Mouse (Mus musculus) G1E-ER4 (cell line): Measurements from ENCODE around the gene Dennd5b. TPM values are rescaled to one million over a fixed set of nuclear protein-coding genes. Genes with fewer than 3 reads are reported as not detected.

Experiments used
- GATA1 ChIP-seq: IDR thresholded peaks from one replicate; pipeline ENCODE4 v1.8.0; 2012; ENCODE audit warnings: low read length, inconsistent platforms
- polyA plus RNA-seq: library from polyadenylated mRNA; stranded (reverse); fragments of >175 nt; gene quantifications from 2 replicates; pipeline ENCODE4 v1.2.3, GENCODE M21; 2012

Gene Dennd5b
- polyA plus RNA-seq, 1 experiment = not detected

GRCm38 (mm10) chr6:148992373-148993116 lies 108.9 kb downstream of the Dennd5b start:
- TF ChIP-seq GATA1 = no peak

GRCm38 (mm10) chr6:148991660-148992372 lies 109.7 kb downstream of the Dennd5b start:
- TF ChIP-seq GATA1 = no peak

GRCm38 (mm10) chr6:148986003-148986402 lies 115.5 kb downstream of the Dennd5b start:
- no peak for TF ChIP-seq GATA1

- no peak for TF ChIP-seq GATA1
Observed at GRCm38 (mm10) chr6:148980495-148980894, 121.0 kb downstream of the Dennd5b start.

- no peak for TF ChIP-seq GATA1
Observed at GRCm38 (mm10) chr6:148975096-148975495, 126.4 kb downstream of the Dennd5b start.

DNA sequence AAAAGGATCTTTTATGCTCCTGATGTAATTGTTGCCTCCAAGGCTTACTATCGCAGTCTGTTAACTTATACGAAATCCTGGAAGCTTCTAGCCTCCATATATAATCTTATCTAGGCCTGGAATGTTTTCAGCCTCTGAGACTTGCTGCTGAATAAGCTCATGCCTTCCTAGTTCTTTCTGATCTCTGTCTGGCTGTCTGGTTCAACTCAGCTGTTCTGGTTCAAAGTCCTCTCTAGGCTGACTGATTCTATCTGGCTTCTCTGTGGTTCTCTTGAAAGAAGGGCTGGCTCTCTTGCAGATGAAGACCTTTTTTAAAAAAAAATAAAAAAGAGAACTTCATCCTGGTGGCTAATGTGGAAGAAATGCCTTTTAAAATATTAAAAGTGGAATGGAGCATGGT lies 128.6 kb downstream of the Dennd5b start:
- TF ChIP-seq GATA1 = no peak

GRCm38 (mm10) chr6:148972059-148972848 lies 129.2 kb downstream of the Dennd5b start:
- no peak for TF ChIP-seq GATA1

DNA sequence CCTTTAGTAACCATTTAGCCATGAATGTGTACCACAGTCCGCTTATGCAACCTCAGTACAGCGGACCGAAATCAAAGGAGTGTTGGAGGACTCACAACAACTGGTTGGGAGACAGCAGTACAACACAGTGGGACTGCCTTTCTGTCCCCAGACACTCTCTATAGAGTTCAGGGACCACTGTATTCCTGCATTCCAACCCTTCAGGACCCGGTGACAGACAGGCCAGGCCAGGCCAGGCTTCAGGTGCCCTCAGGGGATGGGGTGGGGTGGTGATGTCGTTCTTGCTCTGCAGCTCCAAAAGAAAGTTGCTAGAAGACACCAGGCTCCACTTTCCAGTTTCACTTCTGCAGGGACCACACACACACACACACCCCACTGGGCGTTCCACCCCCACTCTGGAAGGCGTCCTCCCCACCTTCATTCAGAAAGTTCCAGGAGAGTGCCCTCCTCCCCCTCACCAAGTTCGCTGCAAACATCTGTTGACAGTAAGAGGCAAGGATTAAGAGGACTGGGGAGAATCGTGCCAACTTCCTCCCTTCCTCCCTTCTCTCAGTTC lies 130.0 kb downstream of the Dennd5b start:
- no peak for TF ChIP-seq GATA1

- TF ChIP-seq GATA1 = no peak
Observed at GRCm38 (mm10) chr6:148961285-148961684, 140.2 kb downstream of the Dennd5b start.

DNA sequence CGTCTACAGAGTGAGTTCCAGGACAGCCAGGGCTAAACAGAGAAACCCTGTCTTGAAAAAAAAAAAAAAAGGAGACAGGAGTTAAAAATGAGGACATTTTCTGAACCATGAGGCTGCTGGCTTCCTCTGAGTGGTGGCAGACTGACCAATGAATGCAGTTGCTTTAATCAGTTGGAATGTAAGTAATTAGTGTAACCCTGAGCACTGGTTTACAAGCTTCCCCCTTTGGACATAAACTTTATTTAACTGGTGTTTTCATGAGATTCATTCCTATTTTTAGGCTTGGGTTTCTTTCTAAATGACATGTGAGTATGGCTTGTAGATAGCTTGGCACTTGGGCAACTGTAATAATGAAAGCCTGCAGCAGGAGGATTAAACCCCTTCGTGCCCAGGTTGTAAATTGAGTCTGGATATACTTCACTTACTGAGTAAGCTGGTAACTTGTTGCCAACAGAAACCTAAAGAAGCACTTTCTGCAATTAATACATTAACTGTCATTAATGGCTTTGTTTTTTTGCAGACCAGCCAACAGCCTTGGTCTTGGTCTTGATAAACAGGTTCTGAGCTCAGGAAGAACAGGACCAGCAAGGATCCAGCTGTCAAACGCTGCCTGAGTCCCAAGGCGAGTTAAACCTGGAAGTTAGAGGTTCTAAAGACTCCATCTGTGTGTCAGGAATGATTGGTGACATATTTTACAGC lies 141.8 kb downstream of the Dennd5b start:
- no peak for TF ChIP-seq GATA1

DNA sequence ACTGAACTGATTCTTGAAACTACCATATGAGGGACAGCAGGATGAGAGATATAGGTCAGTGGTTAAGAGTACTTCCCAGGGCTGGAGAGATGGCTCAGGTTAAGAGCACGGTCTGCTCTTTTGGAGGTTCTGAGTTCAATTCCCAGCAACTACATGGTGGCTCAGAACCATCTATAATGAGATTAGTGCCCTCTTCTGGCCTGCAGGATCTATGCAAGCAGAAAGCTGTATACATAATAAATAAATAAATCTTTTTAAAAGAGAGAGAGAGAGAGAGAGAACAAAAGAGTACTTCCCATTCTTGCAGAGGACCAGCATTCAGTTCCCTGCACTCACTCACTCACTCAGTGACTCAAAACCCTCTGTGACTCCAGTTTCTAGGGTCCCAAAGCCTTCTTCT lies 142.8 kb downstream of the Dennd5b start:
- TF ChIP-seq GATA1 = no peak

DNA sequence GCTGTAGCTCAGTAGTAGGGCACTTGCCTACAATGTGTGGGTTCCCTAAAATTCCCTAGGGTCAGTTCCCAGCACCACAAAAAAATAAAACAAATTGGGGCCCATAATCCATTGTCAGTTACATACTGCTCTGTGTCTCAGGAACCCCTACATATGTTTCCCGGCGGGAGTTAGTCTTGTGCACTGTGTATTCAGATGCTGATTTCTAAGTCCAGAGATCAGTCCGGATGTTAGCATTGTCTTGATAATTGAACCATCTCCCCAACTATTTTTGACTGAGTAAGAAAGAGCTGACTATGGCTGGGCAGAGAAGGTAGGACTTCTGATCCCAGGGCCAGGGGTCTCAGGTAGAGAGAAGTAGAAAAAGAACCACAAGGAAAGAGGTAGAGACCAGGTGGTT lies 144.4 kb downstream of the Dennd5b start:
- no peak for TF ChIP-seq GATA1

GRCm38 (mm10) chr6:148955641-148956420 lies 145.6 kb downstream of the Dennd5b start:
- TF ChIP-seq GATA1 = no peak

DNA sequence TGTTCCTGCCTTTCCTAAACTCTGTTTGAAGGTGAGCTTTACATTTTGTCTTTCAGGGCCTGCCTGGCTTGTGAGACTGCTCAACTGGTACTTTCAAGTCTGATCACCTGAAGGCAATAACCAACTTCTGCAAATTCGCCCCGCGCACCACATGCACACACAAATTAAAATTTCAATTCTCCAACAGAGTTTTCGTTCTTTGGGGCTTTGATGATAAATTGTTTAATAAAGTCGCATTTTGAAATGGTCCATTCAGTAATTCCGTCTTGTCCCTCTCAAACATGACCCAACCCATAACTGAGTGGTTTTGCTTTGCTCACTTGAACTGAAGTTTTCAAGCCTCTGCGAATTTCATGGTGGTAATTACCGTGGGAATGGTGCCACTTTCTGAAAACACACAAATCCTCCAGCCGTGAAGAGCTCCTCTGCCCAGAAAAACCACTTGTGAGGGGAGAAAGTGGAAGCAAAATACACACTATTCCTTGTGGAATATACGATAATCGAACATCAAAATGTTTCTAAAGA lies 154.5 kb downstream of the Dennd5b start:
- no peak for TF ChIP-seq GATA1
